Mouse (Mus musculus) heart, postnatal 36 days (tissue): ENCODE data around the gene Rfesd. TPM values are rescaled to one million over a fixed set of nuclear protein-coding genes. Genes with fewer than 3 reads are reported as not detected.

ENCODE experiments used
- DNase-seq, 2 experiments: peaks; one replicate each; pipeline ENCODE4 v3.0.0; 2021 to 2022
- intact Hi-C: fragments of 180-260 bp; cut with DNase I; formaldehyde crosslinking; loops from one replicate; pipeline ENCODE4 v1.15.1; 2025
- total RNA-seq, 2 experiments: library from RNA; stranded (reverse); gene quantifications; 2 replicates each; pipeline ENCODE4 v1.2.3; 2021

Rfesd gene
- total RNA-seq, result 10 to 100 TPM; 11.5 to 12.1 TPM

DNA sequence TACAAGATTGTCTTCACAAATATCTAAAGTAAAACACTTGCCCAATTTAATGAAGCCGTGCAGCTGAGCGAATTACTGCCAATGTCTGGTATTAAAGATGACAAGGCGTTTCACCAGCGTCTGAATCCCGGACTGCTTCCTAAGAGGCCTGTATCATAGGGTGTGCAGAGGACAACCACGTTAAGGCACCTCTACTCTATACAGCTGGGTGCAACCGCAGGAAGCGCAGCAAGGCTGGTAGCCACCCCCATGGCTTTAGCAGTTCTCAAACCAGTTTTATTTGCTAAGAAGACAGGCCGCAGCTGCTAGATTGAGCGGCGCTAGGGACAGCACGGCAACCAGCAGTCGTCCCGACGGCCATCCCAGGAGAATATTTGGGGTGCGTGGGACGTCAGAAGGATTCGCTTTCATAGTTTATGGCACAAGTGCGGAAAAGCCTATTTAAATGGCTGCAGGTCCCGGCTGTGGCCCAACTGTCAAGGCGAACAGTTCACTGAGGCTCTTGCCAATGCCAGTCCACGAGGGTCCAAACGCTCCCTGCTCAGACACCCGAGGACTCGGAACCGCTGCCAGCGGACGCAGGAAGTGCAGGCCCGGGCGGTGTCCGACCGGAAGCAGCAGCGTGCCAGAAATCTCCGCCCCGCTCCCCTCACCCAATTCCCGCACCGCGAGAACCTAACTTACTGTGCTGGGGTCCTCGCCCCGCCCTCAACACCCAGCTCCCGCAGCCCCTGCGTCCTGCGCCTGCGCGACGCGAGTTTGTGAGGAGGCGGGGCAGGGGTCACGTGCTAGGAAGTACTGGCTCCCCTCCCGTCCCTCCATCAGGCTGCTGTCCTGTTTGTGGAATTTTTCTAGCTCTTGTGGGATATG is at the start of gene Rfesd:
Gene Rfesd, minus strand, starts transcription at position 746 of the 870 bp plus-strand sequence.
- intact Hi-C loops, result loop anchor here (2.0 to 10.0 kb wide), 3 partner anchors 75 to 313 kb away; partner anchors contain the start of genes Arsk, Ell2, Rhobtb3 and Ttc37
- peak; percentile 97 to 98 for DNase-seq

DNA sequence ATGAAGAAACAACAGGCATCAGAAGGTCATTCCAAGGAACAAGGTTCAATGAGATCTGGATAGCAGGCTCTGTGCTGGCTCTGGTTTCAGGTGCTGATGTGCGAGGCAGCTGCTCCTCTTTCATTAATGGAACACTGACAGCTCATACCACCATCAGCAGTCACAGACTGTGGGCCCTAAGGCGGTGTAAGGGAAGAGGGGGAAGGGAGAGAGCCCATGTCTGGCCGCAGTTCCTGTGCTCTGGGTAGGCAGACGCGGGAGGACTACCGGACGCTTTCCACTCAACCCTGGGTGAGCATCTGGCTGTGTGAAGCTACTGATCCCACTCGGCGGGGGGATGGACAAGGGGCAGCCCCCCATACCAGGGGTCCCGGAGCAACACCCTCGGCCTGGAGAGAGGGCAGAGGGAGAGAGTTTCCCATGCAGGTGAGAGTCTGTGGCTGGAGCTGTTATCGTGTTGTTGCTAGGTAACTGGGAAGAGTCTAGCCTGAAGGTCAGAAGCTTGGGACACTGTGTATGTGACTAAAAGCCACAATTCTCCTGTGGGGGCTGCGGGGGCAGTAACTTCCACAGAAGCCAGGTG is 45.9 kb upstream of the Rfesd start:
- intact Hi-C loops, result no loop called here
- no peak for DNase-seq

DNA sequence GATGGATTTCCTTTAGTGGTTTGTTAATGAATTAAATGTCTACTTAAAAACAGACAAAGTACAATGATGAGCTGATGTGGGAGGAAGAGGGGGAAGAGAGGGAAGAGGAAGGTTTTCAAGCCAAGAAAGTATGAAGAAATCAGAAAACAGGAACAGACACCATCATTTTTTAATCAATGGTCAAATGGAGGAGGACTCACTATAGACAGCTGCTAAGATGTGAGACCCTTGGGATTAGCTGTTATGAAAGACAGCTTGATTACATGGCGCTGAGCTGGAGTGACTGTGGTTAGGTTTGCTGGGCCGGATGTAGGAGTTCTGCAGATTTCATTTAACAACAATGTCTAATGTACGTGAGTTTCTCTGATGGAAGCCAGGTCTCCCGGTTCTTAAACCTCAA is 45.0 kb upstream of the Rfesd start:
- no peak for DNase-seq

DNA sequence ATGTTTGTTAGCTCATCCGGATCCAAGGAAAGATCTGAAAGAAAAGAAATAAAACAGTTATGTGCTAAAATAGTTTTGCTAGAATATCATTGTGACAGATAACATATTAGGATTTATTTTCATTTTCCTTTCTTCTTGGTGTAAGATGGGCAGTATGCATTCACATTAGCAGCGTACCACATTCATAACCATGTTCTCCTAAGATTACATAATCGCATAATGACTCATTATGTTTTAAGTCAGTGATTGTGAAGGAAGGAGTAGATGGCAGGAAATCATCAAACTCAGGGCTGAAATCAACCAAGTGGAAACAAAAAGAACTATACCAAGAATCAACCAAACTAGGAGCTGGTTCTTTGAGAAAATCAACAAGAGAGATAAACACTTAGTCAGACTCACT is 44.0 kb upstream of the Rfesd start:
- intact Hi-C loops, result no loop called here
- no peak for DNase-seq

More for the DNA sequence above, 45.0 kb upstream of the Rfesd start:
- intact Hi-C loops, result no loop called here

DNA sequence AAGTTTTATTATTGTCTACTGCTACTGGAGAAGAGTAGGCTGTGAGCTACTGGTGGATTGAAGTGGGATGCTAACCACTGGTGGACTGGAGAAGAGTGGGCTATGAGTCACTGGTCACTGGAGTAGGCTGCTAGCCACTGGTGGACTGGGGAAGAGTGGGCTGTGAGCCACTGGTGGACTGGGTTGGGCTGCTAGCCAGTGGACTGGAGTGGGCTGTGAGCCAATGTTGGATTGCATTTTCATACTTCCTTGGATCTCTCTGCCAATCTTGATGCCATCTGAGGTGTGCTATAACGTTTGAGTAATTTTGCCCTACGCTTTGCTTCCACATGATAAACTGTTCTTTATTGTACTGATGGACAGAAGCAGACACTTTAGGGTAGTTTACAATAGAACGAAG is 43.6 kb upstream of the Rfesd start:
- intact Hi-C loops, result no loop called here
- no peak for DNase-seq

DNA sequence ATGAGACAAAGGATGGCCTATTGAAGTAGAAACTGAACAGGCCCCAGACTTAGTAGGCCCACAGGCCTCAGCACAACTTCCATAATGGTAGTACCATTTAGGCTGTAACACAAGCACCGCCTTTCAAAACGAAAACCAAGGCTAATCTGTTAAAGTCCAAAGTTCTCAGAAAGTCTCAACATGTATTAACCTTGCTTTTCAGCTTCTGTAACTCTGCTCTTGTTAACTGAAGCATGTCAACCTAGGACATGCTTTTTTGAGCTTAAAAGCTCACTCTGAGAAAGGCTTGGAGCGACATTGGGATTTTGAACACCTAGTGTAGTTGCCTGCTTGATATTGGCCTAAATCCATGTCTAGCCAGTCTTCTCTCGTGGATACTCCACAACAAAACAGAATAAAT is 41.1 kb upstream of the Rfesd start:
- DNase-seq, result no peak
- intact Hi-C loops, result no loop called here

DNA sequence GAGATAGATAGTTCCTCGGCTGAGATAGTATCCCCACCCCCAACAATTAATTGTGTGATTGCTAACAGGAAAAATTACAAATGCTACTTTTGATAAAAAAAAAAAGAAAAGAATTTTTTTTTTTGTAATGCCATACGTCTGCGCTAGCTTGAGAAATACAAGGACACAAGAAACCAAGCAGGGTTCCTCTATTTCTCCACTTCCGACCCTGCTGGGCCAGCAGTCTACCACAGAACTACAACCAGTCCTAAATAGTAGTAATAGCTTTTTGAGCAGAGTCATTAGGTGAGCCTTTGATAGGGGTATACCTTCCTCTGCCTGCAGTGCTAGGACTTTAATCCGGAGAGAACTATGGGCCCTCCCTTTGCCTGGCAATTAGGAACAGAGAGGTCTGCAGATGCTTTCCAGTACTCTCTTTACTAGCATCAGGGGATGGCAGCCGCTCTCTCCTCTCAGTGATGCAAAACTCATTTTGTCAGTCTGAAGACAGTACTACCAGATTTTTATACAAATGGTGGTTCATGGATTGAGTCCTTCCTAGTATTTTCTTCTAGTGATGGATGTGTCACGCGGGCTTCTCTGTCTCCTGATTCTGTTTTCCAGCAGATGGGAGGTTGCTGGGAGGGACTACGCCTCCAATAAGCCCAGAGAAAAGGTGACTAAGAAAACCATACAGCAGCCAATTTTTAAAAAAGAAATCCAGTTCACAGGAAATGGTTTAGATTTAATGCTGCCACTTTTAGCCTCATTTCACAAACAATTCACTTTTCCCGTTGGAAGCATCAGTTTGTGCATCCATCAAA is 38.9 kb upstream of the Rfesd start:
- DNase-seq, result no peak
- intact Hi-C loops, result loop anchor here (2.0 kb wide), 1 partner anchor 35 kb away; no protein-coding TSS in a partner anchor

DNA sequence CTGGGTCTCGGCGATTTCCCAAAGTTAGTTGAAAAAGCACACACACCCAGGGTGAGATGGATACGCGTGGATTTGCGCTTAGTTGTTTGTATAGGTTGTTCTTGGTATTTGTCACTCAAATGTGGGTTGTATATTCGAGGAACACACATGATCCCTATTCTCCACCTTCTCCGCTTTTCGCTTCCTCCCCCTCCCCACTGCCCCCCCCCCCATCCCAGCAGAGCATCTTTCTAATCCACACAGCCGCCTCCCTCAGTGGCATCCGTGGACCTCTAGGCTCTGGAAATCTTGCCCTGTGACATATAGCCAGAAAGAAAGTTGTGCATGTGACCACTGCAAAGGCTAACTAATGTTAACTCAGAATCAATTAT is 38.4 kb upstream of the Rfesd start, which contains the start of gene Gpr150:
Gene Gpr150, minus strand, starts transcription at position 101 of the 371 bp plus-strand sequence.
- no peak for DNase-seq
- intact Hi-C loops, result loop anchor here (1.0 to 2.0 kb wide), 2 partner anchors 34 to 75 kb away; no protein-coding TSS in a partner anchor

DNA sequence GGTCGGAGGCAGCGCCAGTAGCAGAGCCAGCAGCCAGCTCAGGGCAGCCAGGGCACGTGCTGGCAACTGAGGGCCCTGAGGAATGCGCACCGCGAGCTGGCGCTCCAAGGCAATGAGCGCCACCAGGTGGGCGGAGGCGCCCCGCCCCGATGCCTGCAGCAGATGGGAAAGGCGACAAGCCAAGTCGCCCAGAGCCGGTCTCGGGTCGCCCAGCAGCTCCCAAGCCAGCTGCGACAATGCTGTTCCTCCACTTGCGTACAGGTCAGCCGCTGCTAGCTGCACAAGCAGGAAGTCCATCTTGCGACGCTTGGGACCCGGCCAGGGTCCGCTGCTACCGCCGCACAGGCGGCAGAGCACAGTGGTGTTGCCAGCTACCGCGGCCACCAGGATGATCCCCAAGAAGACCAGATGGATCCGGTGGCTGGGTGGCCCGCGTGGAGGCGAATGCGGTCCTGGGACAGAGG is 37.8 kb upstream of the Rfesd start:
- peak; percentile 62 to 64 for DNase-seq
- intact Hi-C loops, result loop anchor here (1.0 to 2.0 kb wide), 2 partner anchors 33 to 74 kb away; no protein-coding TSS in a partner anchor

DNA sequence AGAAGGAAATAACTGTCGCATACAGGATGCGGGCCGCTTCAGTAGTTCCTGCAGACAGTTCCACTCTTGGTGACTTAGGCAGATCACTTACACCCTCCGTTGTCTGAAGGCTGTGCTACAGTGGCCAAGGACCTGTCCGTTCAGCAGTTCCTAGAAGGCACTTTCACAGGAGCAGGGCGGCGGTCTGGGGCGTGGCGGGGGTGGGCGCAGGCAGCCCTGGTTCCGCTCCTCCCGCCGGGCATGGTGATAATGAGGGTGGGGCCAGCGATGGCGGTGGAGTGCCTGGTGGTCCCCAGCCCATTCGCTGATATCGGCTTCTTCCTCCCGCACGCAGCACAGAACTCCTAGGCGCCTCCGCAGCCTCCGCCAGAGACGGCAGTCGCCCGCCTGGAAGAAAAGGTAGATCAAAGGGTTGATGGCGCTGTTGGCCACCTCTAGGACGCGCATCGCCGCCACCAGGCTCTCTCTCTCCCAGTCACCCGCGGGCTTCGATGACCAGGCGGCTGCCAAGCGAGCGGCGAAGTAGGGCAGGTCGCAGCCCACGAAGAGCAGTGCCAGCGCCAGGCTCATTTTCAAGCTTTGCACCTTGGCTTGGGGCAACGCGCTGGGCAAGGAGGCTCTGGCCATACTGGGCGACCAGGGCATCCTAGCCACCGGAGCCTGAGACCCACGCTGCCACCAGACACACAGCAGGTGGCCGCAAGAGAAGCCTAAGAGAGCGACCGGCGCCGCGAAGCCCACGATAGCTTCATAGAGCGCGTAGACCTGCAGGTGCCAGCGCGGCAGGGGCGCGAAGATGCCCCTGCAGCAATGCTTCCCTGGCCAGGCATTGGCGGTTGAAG is 37.1 kb upstream of the Rfesd start:
- intact Hi-C loops, result loop anchor here (1.0 to 2.0 kb wide), 2 partner anchors 33 to 73 kb away; no protein-coding TSS in a partner anchor
- DNase-seq, result peak; percentile 14 to 30

DNA sequence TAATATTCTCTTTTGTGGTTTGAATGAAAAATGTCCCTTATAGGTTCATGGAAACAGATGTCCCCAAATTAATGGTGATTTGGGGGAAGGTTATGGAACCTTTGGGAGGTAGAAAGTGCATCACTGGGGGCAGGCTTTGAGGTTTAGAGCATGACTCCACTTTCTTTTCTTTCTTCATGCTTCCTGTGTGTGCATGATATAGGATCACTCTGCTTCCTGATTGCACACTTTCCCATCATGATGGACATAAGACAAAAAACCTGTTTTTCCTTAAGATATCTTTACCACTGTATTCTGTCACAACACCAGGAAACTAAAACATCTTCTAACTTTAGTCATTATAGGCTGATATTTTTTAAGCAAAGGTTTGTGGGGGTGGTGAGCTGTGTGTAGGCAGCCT is 26.5 kb upstream of the Rfesd start:
- intact Hi-C loops, result no loop called here
- DNase-seq, result no peak

DNA sequence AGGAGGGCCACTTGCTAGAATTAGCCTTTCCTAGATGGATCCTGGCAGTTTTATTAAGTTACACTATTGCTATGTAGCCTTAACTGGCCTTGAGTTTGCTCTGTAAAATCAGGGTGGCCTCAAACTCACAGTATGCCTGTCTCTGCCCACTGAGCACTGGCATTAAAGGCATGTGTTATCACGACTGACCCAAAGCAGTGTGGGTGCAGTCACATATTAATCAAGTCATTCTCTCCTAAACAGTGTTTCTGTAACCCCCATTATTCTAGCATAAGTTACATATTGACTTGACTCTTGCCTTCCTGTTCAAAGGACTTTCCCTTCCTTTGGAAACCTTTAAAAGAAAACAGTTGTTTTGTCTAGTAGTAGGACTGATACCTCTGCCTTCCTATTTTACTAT is 23.9 kb upstream of the Rfesd start:
- intact Hi-C loops, result no loop called here
- DNase-seq, result no peak

DNA sequence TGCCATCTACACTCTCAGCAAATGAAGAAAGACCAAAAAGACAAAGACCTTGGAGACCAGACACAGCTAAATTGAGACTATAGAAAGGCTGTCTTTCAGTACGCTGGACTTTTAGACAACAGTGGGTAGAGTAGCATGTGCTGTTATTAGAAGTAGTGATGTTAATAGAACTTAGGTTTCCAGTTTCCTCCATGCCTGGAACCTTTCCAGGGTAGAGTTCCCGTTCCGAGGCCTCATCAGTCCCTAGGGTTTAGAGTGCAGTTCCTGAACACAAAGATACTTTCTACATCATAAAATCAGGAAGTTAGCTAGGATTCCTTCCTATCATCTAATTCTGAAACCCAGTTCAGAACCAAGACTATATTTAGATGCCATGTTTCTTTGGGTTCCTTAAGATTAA is 6.1 kb upstream of the Rfesd start:
- DNase-seq, result peak; percentile 12 to 14
- intact Hi-C loops, result loop anchor here (5.0 to 10.0 kb wide), 3 partner anchors 147 to 1170 kb away; no protein-coding TSS in a partner anchor

DNA sequence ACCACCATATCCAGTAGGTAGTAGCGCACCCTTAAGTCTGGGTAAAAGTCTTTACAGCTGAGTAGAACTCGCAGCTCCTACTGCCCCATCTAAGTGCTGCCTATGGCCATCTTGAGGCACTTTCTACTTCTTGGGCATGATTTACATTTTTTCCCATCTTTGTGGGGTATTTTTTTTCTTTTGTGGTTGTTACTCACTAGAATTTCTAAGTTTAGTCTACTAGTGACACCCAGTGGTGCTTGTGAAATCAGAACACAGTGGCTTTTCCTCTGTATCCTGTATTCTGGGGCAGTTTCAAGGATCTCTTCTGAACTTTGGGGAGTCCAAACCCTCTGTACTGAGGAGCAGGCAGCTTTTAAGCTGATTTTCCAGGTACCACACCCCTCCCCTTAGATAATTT is 3.3 kb upstream of the Rfesd start:
- no peak for DNase-seq
- intact Hi-C loops, result loop anchor here (2.0 to 10.0 kb wide), 4 partner anchors 35 to 1167 kb away; partner anchors contain the start of gene Gpr150

DNA sequence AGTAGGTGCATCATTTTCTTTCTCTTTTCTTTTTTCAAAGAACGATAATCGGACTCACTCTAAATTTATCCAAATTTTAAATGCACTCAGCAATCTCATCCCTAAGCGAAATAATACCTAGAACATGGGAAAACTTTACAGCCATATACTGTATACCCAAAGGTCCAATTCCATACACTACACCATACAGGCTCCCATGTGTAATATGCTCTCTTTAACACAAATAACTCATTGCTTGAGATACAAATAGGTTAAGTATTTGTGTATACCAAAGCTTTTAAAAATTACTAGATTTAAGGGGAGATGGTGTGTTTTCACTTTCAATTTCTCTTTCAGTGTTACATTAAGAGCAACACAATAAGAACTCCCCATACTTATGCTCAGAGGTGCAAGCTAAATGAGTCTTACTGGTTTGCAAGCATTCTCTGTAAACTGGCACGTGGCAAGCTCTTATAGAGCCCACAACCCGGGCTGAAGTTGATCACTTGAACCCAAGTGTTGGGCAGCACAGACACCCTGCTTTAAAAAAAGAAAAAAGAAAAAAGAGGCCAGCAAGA is 403 bp upstream of the Rfesd start:
- DNase-seq, result peak; percentile 10
- intact Hi-C loops, result loop anchor here (2.0 to 10.0 kb wide), 3 partner anchors 76 to 314 kb away; partner anchors contain the start of genes Arsk, Ell2, Rhobtb3 and Ttc37

DNA sequence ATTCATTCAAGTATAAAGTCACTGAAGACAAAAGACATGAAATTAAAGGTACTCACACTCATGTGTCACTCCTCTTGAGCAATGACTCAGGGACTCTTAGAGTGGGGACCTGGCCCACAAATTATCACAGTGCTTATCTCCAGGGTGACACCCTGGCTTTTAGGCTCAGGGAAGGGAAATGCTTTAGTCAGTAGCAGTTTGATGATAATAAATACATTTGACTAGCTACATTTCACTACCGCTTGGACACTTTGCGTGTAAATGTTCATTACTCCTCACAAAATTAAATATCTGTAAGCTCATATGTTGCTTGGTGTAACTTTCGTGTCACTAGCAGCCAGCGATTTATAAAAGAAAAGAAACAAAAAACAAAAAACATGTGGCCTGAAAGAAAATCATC is 1.1 kb downstream of the Rfesd start:
- intact Hi-C loops, result loop anchor here (10.0 kb wide), 1 partner anchor 313 kb away; the partner anchor contains the start of gene Ell2
- DNase-seq, result no peak

DNA sequence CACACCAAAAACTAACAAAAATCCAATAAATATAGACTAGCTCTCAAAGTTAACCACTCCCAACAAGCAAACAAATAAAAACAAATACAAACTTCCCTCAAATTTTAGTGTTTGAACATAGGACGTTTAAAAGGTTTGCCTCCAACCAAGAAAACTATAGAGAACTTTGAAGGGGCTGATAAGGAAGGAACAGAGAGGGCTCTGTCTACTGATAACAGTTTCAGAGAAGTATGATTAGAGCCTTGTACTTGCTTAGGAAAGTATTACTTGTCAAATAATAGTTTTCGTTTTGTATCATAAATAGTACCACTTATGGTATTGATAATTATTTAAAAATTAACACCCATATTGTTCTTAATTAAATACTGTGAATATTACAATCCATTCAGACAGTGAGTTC is 4.0 kb downstream of the Rfesd start:
- no peak for DNase-seq
- intact Hi-C loops, result loop anchor here (10.0 kb wide), 1 partner anchor 310 kb away; the partner anchor contains the start of gene Ell2

DNA sequence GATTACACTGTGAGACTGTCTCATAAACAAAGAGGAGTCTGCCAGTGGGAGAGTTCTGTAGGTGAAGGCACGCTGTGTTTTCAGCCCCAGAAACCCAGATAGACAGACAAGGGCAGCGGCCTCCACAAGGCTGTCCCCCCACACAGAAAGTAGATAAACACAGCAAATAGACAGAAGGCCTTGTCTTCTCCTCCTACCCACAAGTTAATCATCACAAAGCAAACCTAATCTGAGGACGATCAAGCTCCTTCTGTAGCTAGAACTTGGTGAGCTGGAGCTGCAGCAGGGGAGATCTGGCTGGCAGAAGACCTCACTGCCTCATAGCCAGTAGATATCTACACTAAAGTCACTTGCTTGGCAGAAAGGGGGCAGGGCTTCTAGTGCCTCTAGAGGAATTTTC is 15.2 kb downstream of the Rfesd start:
- intact Hi-C loops, result no loop called here
- DNase-seq, result no peak
